Mouse (Mus musculus): Measurements from ENCODE around the gene Napsa. TPM values are rescaled to one million over a fixed set of nuclear protein-coding genes. Genes with fewer than 3 reads are reported as not detected.

Gene Napsa
- polyA plus RNA-seq, 1 experiment: 14.1 TPM

DNA sequence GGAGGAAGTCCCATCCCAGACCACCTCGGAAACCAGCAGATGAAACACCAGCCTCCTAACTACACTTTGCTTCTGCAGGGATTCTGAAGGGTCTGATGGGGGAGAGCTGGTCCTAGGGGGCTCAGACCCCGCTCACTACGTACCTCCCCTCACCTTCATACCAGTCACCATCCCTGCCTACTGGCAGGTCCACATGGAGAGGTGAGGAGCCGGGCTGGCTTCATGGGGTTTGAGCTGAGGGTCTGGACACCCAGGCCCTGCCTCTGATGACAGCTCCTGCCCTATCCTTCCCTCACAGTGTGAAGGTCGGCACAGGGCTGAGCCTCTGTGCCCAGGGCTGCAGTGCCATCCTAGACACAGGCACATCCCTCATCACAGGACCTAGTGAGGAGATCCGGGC lies 12.7 kb downstream of the Napsa start:
- H3K9me3 ChIP-seq: peaks cover 25% of the 10 kb centered on the region
- H3K4me1 ChIP-seq: peaks cover 54% of the 10 kb centered on the region
- H3K27me3 ChIP-seq (replicated peaks): peaks cover 71% of the 10 kb centered on the region
- peaks cover 6% of the 10 kb centered on the region for H3K36me3 ChIP-seq (replicated peaks; ENCODE audit: low read length)
- H3K4me3 ChIP-seq (replicated peaks): no peak overlapping the region
- TF ChIP-seq GATA1 (IDR thresholded peaks at IDR 0.05; ENCODE audit: borderline replicate concordance, low read length) (no peak), FLI1 (IDR thresholded peaks at IDR 0.05; ENCODE audit: low read length) (no peak)

DNA sequence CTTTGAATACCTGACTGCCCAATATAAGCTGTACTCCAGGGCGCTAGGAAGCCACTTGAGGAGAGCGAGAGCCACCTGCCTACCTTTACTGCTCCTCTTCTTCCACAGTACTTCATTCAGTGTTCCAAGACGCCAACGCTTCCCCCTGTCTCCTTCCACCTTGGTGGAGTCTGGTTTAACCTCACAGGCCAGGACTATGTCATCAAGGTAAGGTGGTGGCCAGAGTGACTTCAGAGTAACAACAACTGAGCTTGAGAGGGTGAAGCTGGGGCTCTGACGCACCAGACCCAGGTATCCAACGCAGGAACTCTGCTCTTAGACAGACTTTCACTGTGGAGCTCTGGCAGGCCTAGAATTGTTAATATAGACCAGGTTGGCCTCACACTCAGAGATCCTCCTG lies 13.4 kb downstream of the Napsa start:
- Histone ChIP-seq H3K9me3 (peaks cover 25% of the 10 kb centered on the region), H3K4me1 (peaks cover 61% of the 10 kb centered on the region), H3K27me3 (replicated peaks) (peaks cover 78% of the 10 kb centered on the region), H3K4me3 (replicated peaks) (no peak overlapping the region), H3K36me3 (replicated peaks; ENCODE audit: low read length) (peaks cover 6% of the 10 kb centered on the region)
- TF ChIP-seq FLI1 (IDR thresholded peaks at IDR 0.05; ENCODE audit: low read length): no peak
- TF ChIP-seq GATA1 (IDR thresholded peaks at IDR 0.05; ENCODE audit: borderline replicate concordance, low read length): no peak

DNA sequence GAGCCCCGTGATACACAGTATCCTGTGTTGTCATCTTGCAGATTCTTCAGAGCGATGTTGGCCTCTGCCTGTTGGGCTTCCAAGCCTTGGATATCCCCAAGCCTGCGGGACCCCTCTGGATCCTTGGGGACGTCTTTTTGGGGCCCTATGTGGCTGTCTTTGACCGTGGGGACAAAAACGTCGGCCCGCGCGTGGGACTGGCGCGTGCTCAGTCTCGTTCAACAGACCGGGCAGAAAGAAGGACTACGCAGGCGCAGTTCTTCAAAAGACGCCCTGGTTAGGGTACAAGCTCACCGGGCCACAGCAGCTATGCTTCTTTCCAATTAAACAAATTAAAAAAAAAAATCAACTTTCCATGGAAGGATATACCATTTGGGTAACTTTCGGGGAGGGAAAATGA lies 14.3 kb downstream of the Napsa start:
- Histone ChIP-seq H3K36me3 (replicated peaks; ENCODE audit: low read length) (peaks cover 6% of the 10 kb centered on the region), H3K27me3 (replicated peaks) (peaks cover 82% of the 10 kb centered on the region), H3K4me3 (replicated peaks) (peak overlapping the region; percentile 71), H3K4me1 (peaks cover 67% of the 10 kb centered on the region), H3K9me3 (peaks cover 23% of the 10 kb centered on the region)
- no peak for TF ChIP-seq GATA1 (IDR thresholded peaks at IDR 0.05; ENCODE audit: borderline replicate concordance, low read length)
- no peak for TF ChIP-seq FLI1 (IDR thresholded peaks at IDR 0.05; ENCODE audit: low read length)

DNA sequence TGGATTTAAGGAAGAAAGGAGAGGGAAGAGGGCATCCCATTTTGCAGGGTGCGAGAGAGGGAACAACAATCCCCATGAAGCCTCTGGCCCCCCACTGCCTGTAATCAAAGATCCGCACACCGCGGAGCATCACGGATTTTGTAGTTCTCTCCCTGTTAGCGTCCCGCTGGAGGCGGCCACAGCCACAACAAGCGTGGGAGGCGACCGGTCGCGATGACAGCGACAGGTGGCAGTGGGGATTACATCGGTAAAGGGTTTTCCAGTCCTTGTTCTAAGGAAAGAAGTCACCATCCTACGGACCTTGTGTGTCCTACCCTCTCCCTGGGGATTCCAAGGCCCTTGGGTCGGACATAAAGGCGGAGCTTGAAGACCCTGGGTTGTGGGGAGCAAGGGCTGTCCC lies 14.8 kb downstream of the Napsa start:
- H3K36me3 ChIP-seq (replicated peaks; ENCODE audit: low read length): peaks cover 6% of the 10 kb centered on the region
- H3K27me3 ChIP-seq (replicated peaks): peaks cover 85% of the 10 kb centered on the region
- H3K9me3 ChIP-seq: peaks cover 23% of the 10 kb centered on the region
- peaks cover 66% of the 10 kb centered on the region for H3K4me1 ChIP-seq
- TF ChIP-seq GATA1 (IDR thresholded peaks at IDR 0.05; ENCODE audit: borderline replicate concordance, low read length) (no peak), FLI1 (IDR thresholded peaks at IDR 0.05; ENCODE audit: low read length) (no peak)
- H3K4me3 ChIP-seq (replicated peaks): peak overlapping the region; percentile 71

DNA sequence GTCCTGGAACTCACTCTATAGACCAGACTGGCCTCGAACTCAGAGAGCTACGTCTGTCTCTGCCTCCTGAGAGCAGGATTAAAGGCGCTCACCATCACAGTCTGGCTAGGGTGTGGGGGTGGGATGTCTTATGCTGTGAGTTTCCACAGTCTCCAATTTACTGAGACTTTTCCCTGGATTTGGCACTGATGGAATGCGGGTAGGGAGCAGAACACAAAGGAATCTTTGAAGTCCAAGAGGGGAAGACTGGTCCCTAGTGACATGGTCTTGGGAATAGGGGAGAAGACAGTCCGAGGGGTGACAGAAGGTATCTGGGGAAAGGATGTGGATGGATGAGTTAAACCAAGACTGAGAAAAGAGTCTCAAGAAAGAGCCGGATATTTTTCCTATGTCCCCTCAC lies 15.5 kb downstream of the Napsa start:
- Histone ChIP-seq H3K4me3 (replicated peaks) (no peak overlapping the region), H3K9me3 (peaks cover 23% of the 10 kb centered on the region), H3K27me3 (replicated peaks) (peaks cover 89% of the 10 kb centered on the region), H3K4me1 (peaks cover 59% of the 10 kb centered on the region), H3K36me3 (replicated peaks; ENCODE audit: low read length) (peaks cover 1% of the 10 kb centered on the region)
- TF ChIP-seq GATA1 (IDR thresholded peaks at IDR 0.05; ENCODE audit: borderline replicate concordance, low read length) (no peak), FLI1 (IDR thresholded peaks at IDR 0.05; ENCODE audit: low read length) (no peak)

DNA sequence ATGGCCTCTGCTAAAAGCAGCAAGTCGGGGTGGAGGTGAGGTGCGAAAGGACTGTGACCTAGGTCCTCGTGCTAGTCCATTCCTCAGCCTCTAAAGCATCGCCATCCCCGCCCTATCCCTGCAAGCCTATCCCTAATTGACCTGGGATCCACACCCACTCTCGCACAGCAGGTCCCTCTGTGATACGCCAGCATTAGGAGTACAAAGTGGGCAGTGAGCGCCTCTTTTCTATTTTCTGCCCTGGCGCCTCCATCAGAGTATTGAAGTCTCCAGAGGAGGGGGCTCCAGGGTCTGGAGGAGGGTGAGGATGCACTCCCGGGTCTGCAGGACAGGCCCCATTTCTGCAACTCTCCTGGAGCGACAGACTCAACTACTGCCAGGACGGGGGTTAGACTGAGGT lies 16.2 kb downstream of the Napsa start:
- Histone ChIP-seq H3K36me3 (replicated peaks; ENCODE audit: low read length) (no peaks in the 10 kb centered on the region), H3K4me3 (replicated peaks) (peak overlapping the region; percentile 53), H3K4me1 (peaks cover 62% of the 10 kb centered on the region), H3K27me3 (replicated peaks) (peaks cover 90% of the 10 kb centered on the region), H3K9me3 (peaks cover 23% of the 10 kb centered on the region)
- TF ChIP-seq FLI1 (IDR thresholded peaks at IDR 0.05; ENCODE audit: low read length) (no peak), GATA1 (IDR thresholded peaks at IDR 0.05; ENCODE audit: borderline replicate concordance, low read length) (no peak)

DNA sequence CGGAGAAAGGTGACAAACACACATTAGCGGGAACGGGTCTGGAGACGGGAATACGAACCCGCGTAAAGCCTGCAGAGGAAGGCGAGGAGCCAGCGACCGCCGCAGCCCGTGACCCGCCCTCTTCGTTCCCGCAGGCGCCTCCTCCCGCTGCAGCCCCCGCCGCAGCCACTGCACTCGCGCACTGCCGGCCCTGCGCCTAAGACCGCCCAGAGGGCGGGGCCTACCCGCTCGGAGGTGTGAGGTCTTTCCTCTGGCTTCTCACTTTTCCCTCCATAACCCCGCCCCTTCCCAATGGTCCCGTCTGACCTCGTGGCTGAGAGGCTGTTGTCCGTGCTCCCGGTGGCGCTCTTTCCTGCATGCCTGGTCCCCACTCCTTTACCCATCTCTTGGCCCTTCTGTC lies 17.0 kb downstream of the Napsa start:
- peak overlapping the region; percentile 89 for H3K4me3 ChIP-seq (replicated peaks)
- peaks cover 68% of the 10 kb centered on the region for H3K4me1 ChIP-seq
- H3K9me3 ChIP-seq: peaks cover 23% of the 10 kb centered on the region
- H3K27me3 ChIP-seq (replicated peaks): peaks cover 97% of the 10 kb centered on the region
- TF ChIP-seq FLI1 (IDR thresholded peaks at IDR 0.05; ENCODE audit: low read length): no peak
- H3K36me3 ChIP-seq (replicated peaks; ENCODE audit: low read length): no peaks in the 10 kb centered on the region

DNA sequence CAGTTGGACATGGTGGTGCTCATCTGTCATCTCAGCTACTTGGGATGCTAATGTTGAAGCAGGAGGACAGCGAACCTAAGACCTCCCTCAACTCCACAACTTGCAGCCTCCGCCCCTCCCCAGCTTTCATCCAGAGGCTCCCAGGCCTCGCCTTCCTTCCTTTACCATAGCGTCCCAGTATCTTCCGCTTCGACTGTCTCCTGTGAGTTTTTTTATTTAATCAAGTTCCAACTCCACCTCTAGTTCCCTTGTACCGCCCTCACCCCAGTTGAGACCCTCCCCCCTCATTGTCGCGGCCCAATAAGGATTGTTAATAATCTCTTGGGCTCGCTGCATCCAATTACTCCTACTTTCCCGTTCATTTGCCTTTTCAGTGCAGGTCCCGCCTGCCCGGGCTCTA lies 17.8 kb downstream of the Napsa start:
- H3K36me3 ChIP-seq (replicated peaks; ENCODE audit: low read length): no peaks in the 10 kb centered on the region
- peaks cover 15% of the 10 kb centered on the region for H3K9me3 ChIP-seq
- H3K27me3 ChIP-seq (replicated peaks): peaks cover 96% of the 10 kb centered on the region
- peak overlapping the region; percentile 17 for H3K4me3 ChIP-seq (replicated peaks)
- H3K4me1 ChIP-seq: peaks cover 66% of the 10 kb centered on the region
- no peak for TF ChIP-seq FLI1 (IDR thresholded peaks at IDR 0.05; ENCODE audit: low read length)
- TF ChIP-seq GATA1 (IDR thresholded peaks at IDR 0.05; ENCODE audit: borderline replicate concordance, low read length): no peak

DNA sequence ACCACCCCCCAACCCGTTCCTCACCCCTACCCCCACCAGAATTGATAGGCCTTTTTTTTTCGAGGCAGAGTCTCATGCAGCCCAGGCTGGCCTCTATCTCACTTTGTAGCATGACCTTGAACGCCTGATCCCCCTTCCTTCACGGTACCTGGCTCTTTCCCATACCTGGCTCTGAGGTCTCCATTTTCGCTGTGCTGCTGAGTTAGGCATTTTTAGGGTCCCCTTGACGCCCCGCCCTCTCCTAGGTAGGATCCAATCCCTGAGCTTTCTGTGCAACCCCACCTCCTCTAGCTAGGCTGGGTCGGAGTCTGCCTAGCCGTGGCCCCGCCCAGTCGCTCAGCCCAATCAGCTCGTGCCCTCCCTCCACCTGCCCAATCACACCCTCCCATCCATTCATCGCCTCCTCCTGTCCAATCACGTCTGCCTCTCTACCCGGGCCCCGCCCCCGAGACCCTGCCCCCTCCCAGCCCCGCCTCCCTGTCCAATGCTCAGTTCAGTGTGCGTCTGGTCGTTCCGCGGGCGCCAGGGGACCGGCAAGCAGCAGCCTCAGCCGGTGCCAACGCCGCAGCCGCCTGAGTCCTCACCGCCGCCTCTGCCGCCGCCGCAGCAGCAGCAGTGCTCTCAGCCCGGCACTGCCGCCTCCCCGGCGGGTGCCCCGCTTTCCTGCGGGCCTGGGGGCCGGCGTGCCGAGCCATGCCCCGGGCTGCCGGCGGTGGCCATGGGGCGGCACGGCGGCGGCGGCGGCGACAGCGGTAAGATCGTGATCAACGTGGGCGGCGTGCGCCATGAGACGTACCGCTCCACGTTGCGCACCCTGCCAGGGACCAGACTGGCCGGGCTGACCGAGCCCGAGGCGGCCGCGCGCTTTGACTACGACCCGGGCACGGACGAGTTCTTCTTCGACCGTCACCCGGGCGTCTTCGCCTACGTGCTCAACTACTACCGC lies 18.5 kb downstream of the Napsa start, which contains the start of gene Kcnc3:
Gene Kcnc3 (plus strand): TSS at position 263 of the 946 bp plus-strand sequence.
- Histone ChIP-seq H3K4me1 (peaks cover 66% of the 10 kb centered on the region), H3K4me3 (replicated peaks) (peak within 1 kb of the TSS; percentile 91), H3K36me3 (replicated peaks; ENCODE audit: low read length) (no peaks in the 10 kb centered on the region), H3K9me3 (peaks cover 9% of the 10 kb centered on the region), H3K27me3 (replicated peaks) (peaks cover 95% of the 10 kb centered on the region)
- no peak for TF ChIP-seq FLI1 (IDR thresholded peaks at IDR 0.05; ENCODE audit: low read length)
- no peak for TF ChIP-seq GATA1 (IDR thresholded peaks at IDR 0.05; ENCODE audit: borderline replicate concordance, low read length)

DNA sequence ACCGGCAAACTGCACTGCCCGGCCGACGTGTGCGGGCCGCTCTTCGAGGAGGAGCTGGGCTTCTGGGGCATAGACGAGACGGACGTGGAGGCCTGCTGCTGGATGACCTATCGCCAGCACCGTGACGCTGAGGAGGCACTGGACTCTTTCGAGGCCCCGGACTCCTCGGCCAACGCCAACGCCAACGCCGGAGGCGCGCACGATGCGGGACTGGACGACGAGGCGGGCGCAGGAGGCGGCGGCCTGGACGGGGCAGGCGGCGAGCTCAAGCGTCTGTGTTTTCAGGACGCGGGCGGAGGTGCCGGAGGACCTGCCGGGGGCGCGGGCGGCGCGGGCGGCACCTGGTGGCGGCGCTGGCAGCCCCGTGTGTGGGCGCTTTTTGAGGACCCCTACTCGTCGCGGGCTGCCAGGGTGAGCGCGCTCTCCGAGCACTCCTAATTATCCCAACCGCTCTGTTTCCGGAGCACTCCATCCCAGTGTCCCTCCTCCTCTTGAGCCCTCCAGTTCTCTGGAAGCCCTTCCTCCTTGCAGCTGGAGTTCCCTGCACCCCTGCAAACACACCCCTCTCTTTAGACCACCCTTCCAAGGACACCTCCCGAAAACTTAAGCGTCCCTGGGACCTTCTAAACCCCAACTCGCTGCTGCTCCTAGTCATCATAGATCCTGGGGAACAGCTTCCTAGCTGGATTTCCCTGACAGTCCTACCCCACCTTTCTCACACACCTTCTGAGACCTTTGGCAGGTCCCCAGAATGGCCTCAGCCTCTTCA lies 19.4 kb downstream of the Napsa start:
- Histone ChIP-seq H3K4me1 (peaks cover 64% of the 10 kb centered on the region), H3K4me3 (replicated peaks) (peak overlapping the region; percentile 91), H3K27me3 (replicated peaks) (peaks cover 91% of the 10 kb centered on the region), H3K9me3 (peaks cover 4% of the 10 kb centered on the region), H3K36me3 (replicated peaks; ENCODE audit: low read length) (no peaks in the 10 kb centered on the region)
- no peak for TF ChIP-seq FLI1 (IDR thresholded peaks at IDR 0.05; ENCODE audit: low read length)
- TF ChIP-seq GATA1 (IDR thresholded peaks at IDR 0.05; ENCODE audit: borderline replicate concordance, low read length): no peak
